Mouse (Mus musculus) myocyte (in vitro differentiated cells): ENCODE measurements around the gene Cyb5d2. TPM values are rescaled to one million over a fixed set of nuclear protein-coding genes. Genes with fewer than 3 reads are reported as not detected.

Experiments used
- H3K27me3 ChIP-seq: one replicate; pipeline ENCODE4 v1.6.1; 2011; ENCODE audit not compliant: control insufficient read depth, insufficient read depth, insufficient read length
- H3K36me3 ChIP-seq: one replicate; pipeline ENCODE4 v1.6.1; 2011; ENCODE audit not compliant: control insufficient read depth, insufficient read depth
- H3K4me2 ChIP-seq: one replicate; pipeline ENCODE4 v1.6.1; 2011; ENCODE audit warnings: low read depth, control low read depth
- H3K4me3 ChIP-seq: one replicate; pipeline ENCODE4 v1.5.1; 2011; ENCODE audit warnings: mild to moderate bottlenecking, control low read depth, moderate library complexity
- H3K79me2 ChIP-seq: one replicate; pipeline ENCODE4 v1.6.1; 2011; ENCODE audit not compliant: control insufficient read depth, insufficient read depth
- H3ac ChIP-seq: one replicate; pipeline ENCODE4 v1.6.1; 2011; ENCODE audit not compliant: control insufficient read depth, insufficient read length
- CEBPB ChIP-seq: IDR thresholded peaks from 2 replicates; pipeline ENCODE4 v1.6.1; 2011; ENCODE audit warnings: mild to moderate bottlenecking, moderate library complexity; ENCODE audit not compliant: poor library complexity, insufficient read depth, severe bottlenecking
- E2F4 ChIP-seq: IDR thresholded peaks from one replicate; pipeline ENCODE4 v1.6.1; 2011; ENCODE audit warnings: mild to moderate bottlenecking, control low read depth, moderate library complexity; ENCODE audit not compliant: insufficient read depth
- MAX ChIP-seq: IDR thresholded peaks from one replicate; pipeline ENCODE4 v1.6.1; 2011; ENCODE audit warnings: low read depth, mild to moderate bottlenecking, control low read depth
- MYOD1 ChIP-seq, 3 experiments: IDR thresholded peaks; one replicate each; pipeline ENCODE4 v1.6.1; 2011; ENCODE audit warnings: control low read depth in 2 of 3, low read depth in 2 of 3, mild to moderate bottlenecking in 2 of 3, moderate library complexity in 1 of 3; ENCODE audit not compliant: insufficient read length in 2 of 3, control insufficient read depth in 1 of 3
- MYOG ChIP-seq, 3 experiments: IDR thresholded peaks; one replicate each; pipeline ENCODE4 v1.6.1; 2011; ENCODE audit warnings: control low read depth in 2 of 3, low read depth in 2 of 3, mild to moderate bottlenecking in 2 of 3; ENCODE audit not compliant: insufficient read length in 2 of 3, control insufficient read depth in 1 of 3, insufficient read depth in 1 of 3
- POLR2A ChIP-seq: IDR thresholded peaks from one replicate; pipeline ENCODE4 v1.6.1; 2011; ENCODE audit warnings: low read depth, mild to moderate bottlenecking, control low read depth, moderate library complexity; ENCODE audit not compliant: insufficient read length
- POLR2AphosphoS2 ChIP-seq: IDR thresholded peaks from one replicate; pipeline ENCODE4 v1.6.1; 2011; ENCODE audit warnings: low read depth, control low read depth; ENCODE audit not compliant: insufficient read length
- REST ChIP-seq: IDR thresholded peaks from one replicate; pipeline ENCODE4 v1.6.1; 2011; ENCODE audit warnings: mild to moderate bottlenecking, control low read depth, moderate library complexity; ENCODE audit not compliant: insufficient read depth, insufficient read length
- SRF ChIP-seq: IDR thresholded peaks from one replicate; pipeline ENCODE4 v1.6.1; 2011; ENCODE audit warnings: low read depth; ENCODE audit not compliant: control insufficient read depth, insufficient read length
- TCF12 ChIP-seq: IDR thresholded peaks from one replicate; pipeline ENCODE4 v1.6.1; 2011; ENCODE audit warnings: mild to moderate bottlenecking, control low read depth; ENCODE audit not compliant: poor library complexity, insufficient read depth, severe bottlenecking
- TCF3 ChIP-seq: IDR thresholded peaks from one replicate; pipeline ENCODE4 v1.6.1; 2011; ENCODE audit warnings: low read depth, control low read depth; ENCODE audit not compliant: insufficient read length
- USF1 ChIP-seq: IDR thresholded peaks from one replicate; pipeline ENCODE4 v1.6.1; 2011; ENCODE audit warnings: low read depth, mild to moderate bottlenecking, control low read depth, moderate library complexity
- polyA plus RNA-seq: library from polyadenylated mRNA; unstranded; fragments of >200 nt; fragmentation: generic; extraction: Trizol; gene quantifications from one replicate; pipeline ENCODE4 v1.2.1, GENCODE M21; 2012; ENCODE audit warnings: missing spikeins

The Cyb5d2 gene
- polyA plus RNA-seq, 1 experiment, result 6.9 TPM

DNA sequence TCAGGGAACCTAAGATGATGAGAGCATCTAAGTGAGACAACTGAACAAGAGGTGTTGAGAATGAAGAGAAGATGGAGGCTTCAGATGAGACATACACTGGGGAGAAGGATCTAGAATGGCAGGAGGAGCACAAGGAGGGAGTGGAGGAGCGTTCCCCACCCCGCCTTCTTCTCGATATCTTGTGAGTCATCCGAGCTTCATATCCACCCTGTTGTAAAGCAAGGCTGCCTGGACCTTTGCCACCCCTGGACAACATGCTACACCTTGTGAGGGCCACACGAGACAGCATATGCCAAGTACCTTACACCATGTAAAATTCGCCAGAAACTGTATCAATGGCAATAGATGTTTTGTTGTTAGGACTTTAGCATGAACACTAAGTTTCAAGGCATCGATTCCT lies 25.1 kb upstream of the Cyb5d2 start:
- TF ChIP-seq TCF12, result no peak
- TF ChIP-seq E2F4, result no peak
- TF ChIP-seq MYOG (IDR thresholded peaks at IDR 0.05; ENCODE audit: control insufficient read depth in 1 of 3, insufficient read depth in 1 of 3, insufficient read length in 2 of 3, low read depth in 2 of 3), result no peak
- TF ChIP-seq TCF3, result no peak
- TF ChIP-seq MAX, result no peak
- TF ChIP-seq CEBPB, result no peak
- TF ChIP-seq MYOD1 (IDR thresholded peaks at IDR 0.05; ENCODE audit: control insufficient read depth in 1 of 3, insufficient read length in 2 of 3, low read depth in 2 of 3), result no peak
- no peak for TF ChIP-seq POLR2A
- Histone ChIP-seq H3K36me3 (peaks cover 38% of the 10 kb centered on the region), H3K4me3 (no peak overlapping the region), H3K79me2 (no peaks in the 10 kb centered on the region), H3K27me3 (no peaks in the 10 kb centered on the region), H3ac (no peak overlapping the region), H3K4me2 (no peak overlapping the region)

DNA sequence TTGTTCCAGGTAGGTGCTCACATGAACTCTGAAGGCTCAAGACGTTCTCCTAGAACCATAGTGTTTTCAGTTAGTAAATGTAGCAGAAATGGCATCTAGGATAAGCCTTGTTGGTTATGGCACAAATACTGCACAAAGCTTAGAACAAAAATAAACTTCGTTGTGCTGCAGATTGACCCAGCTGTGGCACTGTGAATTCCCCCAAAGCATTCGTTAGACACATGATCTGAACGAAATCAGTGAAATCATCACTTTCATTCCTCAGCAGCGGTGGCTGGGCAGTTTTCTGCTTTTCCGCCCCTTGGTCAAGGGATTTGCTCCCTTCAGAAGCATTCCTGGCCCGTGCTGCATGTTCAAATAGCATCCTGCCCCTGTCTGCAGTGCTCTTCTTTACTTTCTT lies 22.1 kb upstream of the Cyb5d2 start:
- no peak overlapping the region for H3K4me3 ChIP-seq
- no peak overlapping the region for H3ac ChIP-seq
- H3K36me3 ChIP-seq, result peaks cover 29% of the 10 kb centered on the region

DNA sequence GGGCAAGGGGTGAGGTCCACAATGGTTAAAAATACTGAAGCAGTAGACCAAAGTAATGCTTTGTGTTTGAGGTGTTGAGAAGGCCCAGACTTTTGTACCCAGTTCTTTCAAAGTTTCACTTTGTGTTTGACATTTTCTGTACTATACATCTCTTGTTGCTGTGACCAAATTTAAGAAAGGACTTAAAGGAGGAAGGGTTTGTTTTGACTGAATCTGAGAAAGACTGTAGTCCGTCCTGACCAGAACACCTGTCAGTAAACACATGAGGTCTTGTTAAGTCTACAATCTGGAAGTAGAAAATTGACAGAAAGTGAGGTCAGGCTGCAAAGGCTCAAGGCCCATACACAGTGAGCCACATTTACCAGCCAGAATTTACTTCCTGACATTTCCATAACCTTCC lies 20.9 kb upstream of the Cyb5d2 start:
- H3K27me3 ChIP-seq, result no peaks in the 10 kb centered on the region
- H3K79me2 ChIP-seq, result no peaks in the 10 kb centered on the region
- no peak for TF ChIP-seq REST
- no peak for TF ChIP-seq TCF12
- TF ChIP-seq POLR2AphosphoS2, result no peak
- TF ChIP-seq MYOD1 (IDR thresholded peaks at IDR 0.05; ENCODE audit: control insufficient read depth in 1 of 3, insufficient read length in 2 of 3, low read depth in 2 of 3), result no peak
- TF ChIP-seq USF1, result no peak
- TF ChIP-seq TCF3, result no peak
- no peak for TF ChIP-seq MAX
- TF ChIP-seq SRF, result no peak
- no peak for TF ChIP-seq E2F4
- no peak for TF ChIP-seq MYOG (IDR thresholded peaks at IDR 0.05; ENCODE audit: control insufficient read depth in 1 of 3, insufficient read depth in 1 of 3, insufficient read length in 2 of 3, low read depth in 2 of 3)
- no peak for TF ChIP-seq CEBPB

More for the DNA sequence above, 22.1 kb upstream of the Cyb5d2 start:
- Histone ChIP-seq H3K79me2 (no peaks in the 10 kb centered on the region), H3K27me3 (no peaks in the 10 kb centered on the region), H3K4me2 (no peak overlapping the region)
- TF ChIP-seq POLR2A, result no peak

DNA sequence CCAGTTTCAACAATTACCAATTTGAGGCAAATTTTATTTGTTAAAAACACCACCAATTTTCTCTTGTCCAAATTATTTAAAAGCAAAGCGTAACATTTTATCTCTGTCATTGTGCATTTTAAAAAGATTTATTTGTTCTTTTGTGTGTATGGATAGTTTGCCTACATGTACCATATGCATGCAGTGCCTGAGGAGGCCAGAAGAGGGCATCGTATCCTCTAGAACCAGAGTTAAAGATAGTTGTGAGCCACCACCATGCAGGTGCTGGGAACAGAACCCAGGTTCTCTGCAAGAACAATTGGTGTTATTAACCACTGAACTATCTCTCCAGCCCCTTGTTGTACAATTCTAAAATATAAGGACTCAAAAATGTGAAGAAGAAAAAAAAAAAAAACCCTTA lies 18.2 kb upstream of the Cyb5d2 start:
- Histone ChIP-seq H3K36me3 (peaks cover 5% of the 10 kb centered on the region), H3K27me3 (no peaks in the 10 kb centered on the region), H3ac (no peak overlapping the region), H3K4me2 (no peak overlapping the region), H3K4me3 (no peak overlapping the region), H3K79me2 (peaks cover 18% of the 10 kb centered on the region)
- TF ChIP-seq MAX (no peak), REST (no peak)

More for the DNA sequence above, 20.9 kb upstream of the Cyb5d2 start:
- Histone ChIP-seq H3K36me3 (peaks cover 18% of the 10 kb centered on the region), H3ac (no peak overlapping the region), H3K4me3 (no peak overlapping the region), H3K4me2 (no peak overlapping the region)

DNA sequence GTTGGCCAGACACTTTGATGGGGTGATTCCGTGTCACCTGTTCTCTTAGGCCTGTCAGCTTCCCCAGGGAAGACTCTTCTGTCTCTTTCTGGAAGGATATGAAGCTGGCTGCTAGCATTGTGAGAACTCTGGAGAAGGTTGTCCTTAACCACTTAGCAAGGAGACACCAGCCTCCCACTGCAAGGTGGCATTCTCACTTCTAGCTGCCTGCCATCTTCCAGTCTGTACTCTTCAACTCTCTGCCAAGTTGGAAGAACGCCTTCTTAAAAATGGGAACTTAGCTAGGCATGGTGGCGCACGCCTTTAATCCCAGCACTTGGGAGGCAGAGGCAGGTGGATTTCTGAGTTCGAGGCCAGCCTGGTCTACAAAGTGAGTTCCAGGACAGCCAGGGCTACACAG lies 17.7 kb upstream of the Cyb5d2 start:
- Histone ChIP-seq H3K27me3 (no peaks in the 10 kb centered on the region), H3K4me2 (no peak overlapping the region), H3ac (no peak overlapping the region), H3K36me3 (no peaks in the 10 kb centered on the region), H3K79me2 (peaks cover 23% of the 10 kb centered on the region), H3K4me3 (no peak overlapping the region)
- no peak for TF ChIP-seq SRF

DNA sequence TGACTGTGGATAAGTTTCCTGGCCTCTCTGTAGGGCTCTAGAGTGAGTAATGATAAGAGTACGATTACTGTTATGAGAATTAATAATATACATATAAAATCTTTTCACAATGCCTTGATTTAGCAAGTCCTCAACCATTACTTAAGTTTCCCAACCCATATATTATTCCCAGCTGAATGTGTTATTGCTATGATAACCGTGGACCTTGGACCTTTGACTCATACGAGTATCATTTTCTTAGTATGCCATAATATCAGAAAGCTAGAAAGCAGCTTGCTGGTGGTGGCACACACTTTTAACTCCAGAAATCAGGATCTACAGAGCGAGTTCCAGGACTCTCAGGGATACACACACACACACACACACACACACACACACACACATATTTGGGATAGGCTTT lies 12.1 kb upstream of the Cyb5d2 start:
- Histone ChIP-seq H3ac (no peak overlapping the region), H3K27me3 (no peaks in the 10 kb centered on the region), H3K79me2 (peaks cover 59% of the 10 kb centered on the region), H3K36me3 (no peaks in the 10 kb centered on the region), H3K4me2 (no peak overlapping the region), H3K4me3 (no peak overlapping the region)
- TF ChIP-seq TCF12 (no peak), POLR2A (no peak), MAX (no peak), TCF3 (no peak)
